Mouse (Mus musculus): ENCODE measurements around the gene Nectin2. TPM values are rescaled to one million over a fixed set of nuclear protein-coding genes. Genes with fewer than 3 reads are reported as not detected.

Gene Nectin2
- polyA plus RNA-seq, 1 experiment from 2014 or later = 95.3 TPM

DNA sequence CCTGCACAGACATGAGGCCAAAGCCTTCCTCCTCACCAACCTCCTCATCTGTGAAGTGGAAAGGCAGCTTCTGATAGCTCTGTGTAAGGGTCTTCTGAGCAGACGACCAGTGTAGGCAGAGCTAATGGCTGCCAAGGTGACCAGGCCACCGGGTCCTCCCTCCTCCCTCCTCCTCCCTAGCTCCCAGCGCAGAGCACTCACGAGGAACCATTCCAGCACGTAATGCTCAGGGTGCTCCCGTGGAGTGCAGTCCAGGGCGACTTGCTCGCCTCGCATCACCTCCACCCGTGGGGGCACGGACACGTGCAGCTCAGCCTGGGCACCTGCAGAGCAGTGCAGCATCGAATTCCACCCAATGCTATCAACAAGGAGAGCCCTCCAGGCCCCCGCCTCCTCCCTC is 18.0 kb upstream of the Nectin2 start:
- H3K27ac ChIP-seq = no peak overlapping the region
- ATAC-seq (ENCODE audit: insufficient number of reproducible peaks, insufficient read depth, low FRiP score, low TSS enrichment) = no peak
- WGBS = 72% methylated on average over 14 of the region's 14 CpGs
- peaks cover 26% of the 10 kb centered on the region for H3K4me1 ChIP-seq
- 0 out of 2 replicates have a peak overlapping the region, but pooled peaks have one; percentile 5 for H3K9ac ChIP-seq
- H3K27me3 ChIP-seq = no peaks in the 10 kb centered on the region
- no peaks in the 10 kb centered on the region for H3K9me3 ChIP-seq
- H3K4me2 ChIP-seq (replicated peaks) = peak overlapping the region; percentile 65
- peak overlapping the region; percentile 12 for H3K4me3 ChIP-seq
- H3K36me3 ChIP-seq = peaks cover 17% of the 10 kb centered on the region; the same call in 1 of the 2 replicates

DNA sequence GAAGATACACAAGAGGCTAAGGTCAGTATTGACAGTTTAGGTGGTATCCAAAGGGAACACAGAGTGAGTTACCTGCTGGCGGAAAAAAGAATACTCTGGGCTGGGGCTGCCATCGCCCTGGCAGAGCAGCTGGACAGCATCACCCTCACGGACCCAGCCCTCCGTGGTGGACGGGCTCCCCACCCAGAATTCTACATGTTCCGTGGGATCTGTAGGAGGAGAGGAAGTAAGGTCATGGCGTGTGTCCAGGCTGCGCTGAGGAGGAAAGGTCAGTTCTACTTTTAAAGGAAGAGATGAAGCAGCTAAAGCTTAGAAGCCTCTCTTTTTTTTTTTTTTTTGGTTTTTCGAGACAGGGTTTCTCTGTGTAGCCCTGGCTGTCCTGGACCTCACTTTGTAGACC is 14.3 kb upstream of the Nectin2 start:
- H3K27me3 ChIP-seq = no peaks in the 10 kb centered on the region
- H3K4me2 ChIP-seq (replicated peaks) = no peak overlapping the region
- H3K4me3 ChIP-seq = no peak overlapping the region
- no peaks in the 10 kb centered on the region for H3K9me3 ChIP-seq
- H3K36me3 ChIP-seq = peaks cover 26% of the 10 kb centered on the region; the same call in 1 of the 2 replicates
- no peak overlapping the region for H3K27ac ChIP-seq
- no peak for ATAC-seq (ENCODE audit: insufficient number of reproducible peaks, insufficient read depth, low FRiP score, low TSS enrichment)
- 91% methylated on average over 9 of the region's 9 CpGs for WGBS
- peaks cover 11% of the 10 kb centered on the region for H3K4me1 ChIP-seq
- no peak overlapping the region for H3K9ac ChIP-seq

DNA sequence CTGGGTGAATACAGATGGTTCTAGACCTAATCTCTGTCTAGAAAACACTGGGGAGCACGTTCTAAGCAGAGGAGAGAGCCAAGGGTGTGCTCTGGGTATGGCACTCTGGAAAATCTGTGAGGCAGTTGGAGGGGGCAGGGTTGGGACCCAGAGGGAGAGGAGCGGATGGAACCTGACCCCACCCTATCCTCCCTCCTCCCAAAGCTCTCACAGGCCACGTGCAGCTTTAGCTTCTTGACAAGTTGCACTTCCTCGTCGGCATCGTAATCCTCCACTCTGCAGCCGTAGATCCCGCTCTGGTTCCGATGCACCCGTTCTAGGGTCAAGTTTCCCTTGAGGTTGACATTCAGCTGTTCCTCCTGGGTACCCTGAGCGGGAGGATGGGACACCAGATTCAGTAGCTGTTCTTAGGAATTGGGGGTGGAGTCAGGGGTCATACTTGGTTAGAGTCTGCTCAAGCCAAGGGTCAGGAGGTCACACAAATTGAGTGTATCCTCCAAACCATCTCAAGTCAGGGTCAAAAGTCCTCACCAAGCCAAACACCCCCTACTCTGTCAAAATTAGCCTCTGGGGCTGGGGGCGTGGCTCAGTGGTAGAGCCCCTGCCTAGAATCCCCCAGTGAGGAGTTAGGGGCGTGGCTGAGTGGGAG is 13.7 kb upstream of the Nectin2 start:
- H3K27me3 ChIP-seq = no peaks in the 10 kb centered on the region
- no peak for ATAC-seq (ENCODE audit: insufficient number of reproducible peaks, insufficient read depth, low FRiP score, low TSS enrichment)
- H3K4me3 ChIP-seq = no peak overlapping the region
- 0 out of 2 replicates have a peak, but pooled peaks cover 6% of the 10 kb centered on the region for H3K4me1 ChIP-seq
- no peak overlapping the region for H3K4me2 ChIP-seq (replicated peaks)
- WGBS = 85% methylated on average over 13 of the region's 13 CpGs
- peaks cover 28% of the 10 kb centered on the region; the same call in 1 of the 2 replicates for H3K36me3 ChIP-seq
- no peaks in the 10 kb centered on the region for H3K9me3 ChIP-seq
- no peak overlapping the region for H3K9ac ChIP-seq
- no peak overlapping the region for H3K27ac ChIP-seq

DNA sequence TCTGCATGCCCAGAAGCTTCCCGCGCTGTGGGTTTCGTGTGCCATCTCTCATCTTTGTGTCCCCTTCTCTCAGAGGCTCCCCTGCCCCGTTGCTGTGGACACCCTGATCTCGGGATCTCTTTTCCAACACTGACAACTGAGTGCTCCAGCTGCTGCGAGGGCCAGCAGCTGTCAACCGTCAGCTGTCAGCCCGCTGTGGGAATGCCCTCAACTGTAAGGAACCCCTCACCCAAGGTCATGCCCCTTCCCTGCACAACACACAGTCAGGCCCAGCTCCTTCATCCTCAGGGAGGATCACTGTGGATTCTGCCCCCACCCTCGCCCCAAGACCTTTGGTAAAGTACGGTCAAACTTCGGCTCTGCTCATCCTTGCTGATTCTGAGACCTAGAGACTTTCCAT is 12.0 kb upstream of the Nectin2 start:
- Histone ChIP-seq H3K36me3 (peaks cover 28% of the 10 kb centered on the region; the same call in 1 of the 2 replicates), H3K4me2 (replicated peaks) (no peak overlapping the region), H3K27ac (no peak overlapping the region), H3K4me3 (no peak overlapping the region), H3K27me3 (no peaks in the 10 kb centered on the region), H3K9ac (no peak overlapping the region), H3K9me3 (no peaks in the 10 kb centered on the region), H3K4me1 (no peaks in the 10 kb centered on the region)
- ATAC-seq (ENCODE audit: insufficient number of reproducible peaks, insufficient read depth, low FRiP score, low TSS enrichment) = no peak
- WGBS = 81% methylated on average over 11 of the region's 11 CpGs

DNA sequence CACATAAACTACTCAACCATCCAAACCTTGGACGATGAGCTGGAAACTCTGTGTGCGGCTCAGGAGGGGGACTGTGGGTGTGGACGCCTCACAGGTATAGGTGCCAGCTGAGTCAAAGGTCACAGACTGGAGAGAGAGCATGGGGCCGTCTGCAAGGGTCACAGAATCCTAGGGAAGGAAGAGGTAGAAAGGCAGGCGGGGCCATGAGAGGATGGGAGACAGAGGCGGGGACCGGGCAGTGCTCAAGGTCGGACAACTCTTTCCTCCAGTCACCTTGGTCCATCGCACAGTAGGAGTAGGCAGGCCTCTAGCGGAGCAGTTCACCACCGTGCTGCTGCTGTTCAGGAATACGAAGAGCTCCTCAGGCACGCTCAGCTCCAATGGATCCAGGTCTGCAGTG is 9.7 kb upstream of the Nectin2 start:
- Histone ChIP-seq H3K4me2 (replicated peaks) (no peak overlapping the region), H3K36me3 (peaks cover 25% of the 10 kb centered on the region; the same call in 1 of the 2 replicates), H3K9me3 (no peaks in the 10 kb centered on the region), H3K9ac (no peak overlapping the region), H3K4me3 (no peak overlapping the region), H3K4me1 (no peaks in the 10 kb centered on the region), H3K27ac (no peak overlapping the region), H3K27me3 (no peaks in the 10 kb centered on the region)
- 88% methylated on average over 13 of the region's 13 CpGs for WGBS
- ATAC-seq (ENCODE audit: insufficient number of reproducible peaks, insufficient read depth, low FRiP score, low TSS enrichment) = no peak

DNA sequence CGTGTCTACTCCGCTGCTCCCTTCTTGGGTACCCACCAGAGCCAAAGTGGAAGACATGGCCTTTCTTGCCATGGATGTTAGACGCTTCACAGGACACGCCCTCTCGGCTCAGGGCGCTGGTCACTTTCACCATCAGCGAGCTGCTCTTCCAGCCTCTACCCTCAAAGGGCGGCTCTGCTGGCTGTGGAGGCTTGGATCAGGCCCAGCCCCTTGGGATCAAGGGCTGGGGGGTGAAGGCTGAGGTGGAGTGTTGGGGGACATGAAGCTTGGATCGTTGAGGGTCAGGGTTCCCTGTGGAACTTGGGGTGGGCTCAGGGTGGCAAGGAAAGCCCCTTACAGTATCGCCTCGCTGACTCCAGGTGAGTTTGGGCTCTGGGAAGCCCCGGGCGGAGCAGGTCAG is 8.3 kb upstream of the Nectin2 start:
- Histone ChIP-seq H3K27ac (no peak overlapping the region), H3K9me3 (no peaks in the 10 kb centered on the region), H3K36me3 (peaks cover 14% of the 10 kb centered on the region; the same call in 1 of the 2 replicates), H3K27me3 (no peaks in the 10 kb centered on the region), H3K4me3 (no peak overlapping the region), H3K4me2 (replicated peaks) (no peak overlapping the region), H3K4me1 (no peaks in the 10 kb centered on the region), H3K9ac (no peak overlapping the region)
- ATAC-seq (ENCODE audit: insufficient number of reproducible peaks, insufficient read depth, low FRiP score, low TSS enrichment) = no peak
- WGBS = 90% methylated on average over 13 of the region's 13 CpGs

DNA sequence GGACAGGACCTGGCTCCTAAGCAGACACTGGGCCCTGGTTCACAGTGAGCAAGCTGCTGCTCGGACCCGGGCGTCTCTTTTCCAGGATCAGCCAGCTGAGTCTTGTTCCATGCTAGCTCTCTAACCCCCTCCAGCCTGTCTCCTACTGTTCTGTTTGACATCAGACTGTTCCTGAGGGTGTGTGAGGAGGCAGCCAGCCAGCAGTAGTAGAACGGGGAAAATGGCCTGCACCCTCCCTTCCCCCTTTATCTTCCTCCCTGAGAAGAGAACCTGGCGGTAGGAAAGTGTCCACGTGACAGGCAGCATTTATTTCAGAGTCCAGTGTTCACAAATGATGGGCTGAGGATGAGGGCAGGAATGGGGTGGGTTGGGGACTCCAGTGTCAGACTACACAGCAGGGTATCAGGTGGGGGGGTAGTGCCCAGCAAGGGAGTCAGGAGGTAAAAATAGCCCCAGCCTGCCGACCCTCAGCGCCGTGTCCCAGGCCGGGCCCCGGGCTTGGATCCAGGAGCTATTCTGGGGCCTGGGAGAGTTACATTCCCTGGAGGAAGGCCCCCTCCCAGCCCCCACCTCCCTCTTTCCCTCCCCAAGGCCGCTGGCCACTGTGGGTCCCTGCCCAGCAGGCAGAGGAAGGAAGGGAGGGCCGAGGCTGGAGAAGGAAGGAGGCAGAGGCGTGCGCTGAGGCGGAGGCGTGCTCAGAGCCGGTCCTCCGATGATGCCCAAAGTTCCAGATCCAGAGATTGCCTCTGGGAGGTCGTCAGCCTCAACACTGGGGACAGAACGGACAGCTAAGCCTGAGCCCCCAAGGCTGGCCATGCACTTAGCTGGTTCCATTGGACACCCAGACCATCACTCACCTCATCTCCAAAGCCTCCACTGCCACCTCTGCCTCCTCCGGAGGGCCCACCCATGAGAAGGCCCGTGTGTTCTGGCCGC is 5.8 kb upstream of the Nectin2 start:
- 73% methylated on average over 23 of the region's 24 CpGs for WGBS
- H3K4me2 ChIP-seq (replicated peaks) = no peak overlapping the region
- no peak overlapping the region for H3K9ac ChIP-seq
- H3K4me3 ChIP-seq = no peak overlapping the region
- H3K27ac ChIP-seq = no peak overlapping the region
- H3K4me1 ChIP-seq = no peaks in the 10 kb centered on the region
- H3K27me3 ChIP-seq = no peaks in the 10 kb centered on the region
- no peaks in the 10 kb centered on the region for H3K9me3 ChIP-seq
- no peak for ATAC-seq (ENCODE audit: insufficient number of reproducible peaks, insufficient read depth, low FRiP score, low TSS enrichment)
- H3K36me3 ChIP-seq = peaks cover 9% of the 10 kb centered on the region; the same call in 1 of the 2 replicates

DNA sequence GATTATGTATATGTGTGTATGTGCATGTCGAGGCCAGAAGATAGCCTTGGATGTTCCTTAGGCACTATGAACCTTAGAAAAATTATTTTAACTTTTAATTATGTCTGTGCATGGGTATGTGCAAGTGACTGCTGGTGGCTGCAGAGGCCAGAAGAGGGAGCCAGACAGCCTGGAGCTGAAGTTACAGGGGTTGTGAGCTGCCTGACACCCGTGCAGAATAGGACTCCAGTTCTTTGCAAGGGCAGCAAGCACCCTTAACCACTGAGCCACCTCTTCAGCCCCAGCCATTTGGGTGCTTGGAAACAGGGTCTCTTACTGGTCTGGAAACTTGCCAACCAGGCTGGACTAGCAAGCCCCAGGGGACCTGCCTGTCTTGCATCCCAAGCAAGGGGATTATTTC is 4.7 kb upstream of the Nectin2 start:
- ATAC-seq (ENCODE audit: insufficient number of reproducible peaks, insufficient read depth, low FRiP score, low TSS enrichment) = no peak
- 0 out of 2 replicates have a peak, but pooled peaks cover 6% of the 10 kb centered on the region for H3K36me3 ChIP-seq
- peaks cover 5% of the 10 kb centered on the region; the same call in 1 of the 2 replicates for H3K4me1 ChIP-seq
- no peaks in the 10 kb centered on the region for H3K9me3 ChIP-seq
- H3K27me3 ChIP-seq = no peaks in the 10 kb centered on the region
- 87% methylated on average over 2 of the region's 2 CpGs for WGBS
- H3K4me3 ChIP-seq = no peak overlapping the region
- no peak overlapping the region for H3K4me2 ChIP-seq (replicated peaks)
- no peak overlapping the region for H3K9ac ChIP-seq
- no peak overlapping the region for H3K27ac ChIP-seq

DNA sequence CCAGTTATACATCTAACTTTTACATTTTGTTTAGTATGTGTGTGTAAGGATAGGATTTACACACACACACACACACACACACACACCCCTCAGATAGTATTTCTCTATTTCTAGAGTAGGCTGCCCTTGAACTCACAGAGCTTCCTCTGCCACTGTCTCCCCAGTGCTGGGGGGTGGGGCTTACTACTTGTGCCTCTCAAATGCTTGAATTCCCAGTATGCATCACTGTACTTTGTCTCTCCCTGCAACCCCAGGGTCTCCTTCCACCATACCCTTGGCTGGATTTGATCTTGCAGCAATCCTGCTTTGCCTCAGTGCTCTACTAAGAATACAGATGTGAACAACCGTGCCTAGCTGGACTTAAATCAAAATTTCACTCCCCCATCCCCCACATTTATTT is 3.8 kb upstream of the Nectin2 start:
- no peak for ATAC-seq (ENCODE audit: insufficient number of reproducible peaks, insufficient read depth, low FRiP score, low TSS enrichment)
- peaks cover 5% of the 10 kb centered on the region; the same call in 1 of the 2 replicates for H3K4me1 ChIP-seq
- H3K4me3 ChIP-seq = no peak overlapping the region
- WGBS = 89% methylated on average over 1 of the region's 1 CpGs
- H3K4me2 ChIP-seq (replicated peaks) = no peak overlapping the region
- no peaks in the 10 kb centered on the region for H3K36me3 ChIP-seq
- H3K9me3 ChIP-seq = no peaks in the 10 kb centered on the region
- H3K9ac ChIP-seq = no peak overlapping the region
- H3K27ac ChIP-seq = no peak overlapping the region
- no peaks in the 10 kb centered on the region for H3K27me3 ChIP-seq

DNA sequence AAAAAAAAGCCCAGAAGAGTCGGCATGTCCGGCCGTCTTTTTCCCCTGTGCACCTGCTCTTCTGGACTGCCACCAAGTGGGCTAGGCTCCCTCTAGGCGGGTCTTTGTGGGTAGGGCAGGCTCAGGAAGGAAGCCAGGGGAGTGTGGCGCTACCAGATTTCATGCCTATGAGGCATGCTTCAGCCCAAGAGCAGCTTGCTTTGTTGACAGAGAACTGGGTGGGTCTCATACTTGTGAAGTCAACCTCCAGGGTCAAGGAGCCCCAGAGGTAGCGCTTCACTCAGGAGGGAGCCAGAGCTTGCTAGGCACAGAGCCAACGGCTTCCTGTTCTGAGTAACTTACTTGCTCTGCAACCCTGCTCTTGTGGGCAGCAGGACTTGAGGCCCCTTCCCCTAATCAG is 3.3 kb upstream of the Nectin2 start:
- WGBS = 82% methylated on average over 7 of the region's 7 CpGs
- H3K9me3 ChIP-seq = no peaks in the 10 kb centered on the region
- H3K27me3 ChIP-seq = no peaks in the 10 kb centered on the region
- H3K4me3 ChIP-seq = no peak overlapping the region
- H3K27ac ChIP-seq = no peak overlapping the region
- no peaks in the 10 kb centered on the region for H3K36me3 ChIP-seq
- peaks cover 6% of the 10 kb centered on the region for H3K4me1 ChIP-seq
- no peak for ATAC-seq (ENCODE audit: insufficient number of reproducible peaks, insufficient read depth, low FRiP score, low TSS enrichment)
- H3K9ac ChIP-seq = no peak overlapping the region
- no peak overlapping the region for H3K4me2 ChIP-seq (replicated peaks)

DNA sequence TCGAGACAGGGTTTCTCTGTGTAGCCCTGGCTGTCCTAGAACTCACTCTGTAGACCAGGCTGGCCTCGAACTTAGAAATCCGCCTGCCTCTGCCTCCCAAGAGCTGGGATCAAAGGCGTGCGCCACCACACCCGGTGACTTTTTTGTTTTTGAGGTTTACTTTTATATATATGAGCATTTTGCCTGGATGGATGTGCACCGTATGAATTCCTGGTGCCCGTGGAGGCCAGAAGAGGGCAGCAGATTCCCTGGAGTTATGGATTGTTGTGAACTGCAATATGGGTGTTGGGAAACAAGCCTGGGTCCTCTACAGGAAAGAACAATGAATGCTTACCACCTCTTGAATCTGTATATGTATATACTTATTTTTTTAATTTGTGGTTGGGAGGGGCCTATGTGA is 2.4 kb upstream of the Nectin2 start:
- WGBS = 71% methylated on average over 8 of the region's 8 CpGs
- Histone ChIP-seq H3K9me3 (no peaks in the 10 kb centered on the region), H3K36me3 (no peaks in the 10 kb centered on the region), H3K27ac (no peak overlapping the region), H3K9ac (no peak overlapping the region), H3K4me3 (no peak overlapping the region), H3K27me3 (no peaks in the 10 kb centered on the region), H3K4me2 (replicated peaks) (no peak overlapping the region), H3K4me1 (peaks cover 15% of the 10 kb centered on the region)
- ATAC-seq (ENCODE audit: insufficient number of reproducible peaks, insufficient read depth, low FRiP score, low TSS enrichment) = no peak

DNA sequence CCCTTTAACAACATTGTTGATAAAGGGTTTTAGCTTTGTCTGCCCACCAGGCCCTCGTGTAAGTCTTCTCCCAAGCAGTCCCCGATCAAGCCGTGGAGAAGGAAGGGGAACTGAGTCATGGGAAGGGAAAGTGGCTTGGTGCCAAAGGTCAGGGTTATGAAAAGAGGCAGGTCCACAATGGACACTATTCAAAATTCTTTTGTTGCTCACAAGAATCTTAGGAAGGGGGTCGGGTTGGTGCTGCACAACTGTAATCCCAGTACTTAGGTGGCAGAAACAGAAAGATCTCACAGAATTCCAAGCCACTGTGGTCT is 744 bp upstream of the Nectin2 start:
- no peak overlapping the region for H3K27ac ChIP-seq
- no peaks in the 10 kb centered on the region for H3K36me3 ChIP-seq
- peak overlapping the region; percentile 79; the same call in 1 of the 2 replicates for H3K4me2 ChIP-seq (replicated peaks)
- H3K4me3 ChIP-seq = no peak overlapping the region
- no peak for ATAC-seq (ENCODE audit: insufficient number of reproducible peaks, insufficient read depth, low FRiP score, low TSS enrichment)
- peaks cover 30% of the 10 kb centered on the region for H3K4me1 ChIP-seq
- H3K9me3 ChIP-seq = no peaks in the 10 kb centered on the region
- H3K9ac ChIP-seq = no peak overlapping the region
- H3K27me3 ChIP-seq = no peaks in the 10 kb centered on the region
- WGBS = 53% methylated on average over 4 of the region's 4 CpGs

All from embryonic facial prominence, embryonic 12.5 days (tissue).